Mouse (Mus musculus) forebrain, embryonic 12.5 days (tissue): Measurements from ENCODE around the gene Kirrel. TPM values are rescaled to one million over a fixed set of nuclear protein-coding genes. Genes with fewer than 3 reads are reported as not detected.

ENCODE experiments used
- ATAC-seq: fragments of 200-750 bp; cut with Nextera tagmentation; 2 replicates; pipeline ENCODE4 v1.8.0; 2017; ENCODE audit warnings: moderate TSS enrichment; ENCODE audit not compliant: low FRiP score
- H3K27ac ChIP-seq: fragments of 300-500 bp; sonication (generic); 2 replicates; pipeline ENCODE4 v1.5.1; 2016; ENCODE audit warnings: mild to moderate bottlenecking
- H3K27me3 ChIP-seq: fragments of 300-500 bp; sonication (generic); 2 replicates; pipeline ENCODE4 v1.6.1; 2016; ENCODE audit warnings: mild to moderate bottlenecking
- H3K36me3 ChIP-seq: fragments of 300-500 bp; sonication (generic); replicated peaks from 2 replicates; pipeline ENCODE4 v1.6.1; 2016; ENCODE audit warnings: mild to moderate bottlenecking
- H3K4me1 ChIP-seq: fragments of 300-500 bp; sonication (generic); 2 replicates; pipeline ENCODE4 v1.6.1; 2016
- H3K4me2 ChIP-seq: fragments of 300-500 bp; sonication (generic); 2 replicates; pipeline ENCODE4 v1.6.1; 2016; ENCODE audit warnings: mild to moderate bottlenecking, moderate library complexity
- H3K4me3 ChIP-seq: fragments of 300-500 bp; sonication (generic); replicated peaks from 2 replicates; pipeline ENCODE4 v1.5.1; 2016; ENCODE audit warnings: mild to moderate bottlenecking
- H3K9ac ChIP-seq: fragments of 300-500 bp; sonication (generic); 2 replicates; pipeline ENCODE4 v1.6.1; 2016; ENCODE audit warnings: mild to moderate bottlenecking
- H3K9me3 ChIP-seq: fragments of 300-500 bp; sonication (generic); 2 replicates; pipeline ENCODE4 v1.6.1; 2016
- WGBS: fragments of 180-500 bp; shearing (Covaris S2); methylation state at CpG from one replicate; pipeline ENCODE4 v1.1.7; 2016; 5-methylcytosine and 5-hydroxymethylcytosine counted together
- polyA plus RNA-seq: library from polyadenylated mRNA; unstranded; fragments of >200 nt; fragmentation: Nextera tagmentation; extraction: Ambion mirVana; gene quantifications from 2 replicates; pipeline ENCODE4 v1.2.1, GENCODE M21; 2016

Gene Kirrel
- polyA plus RNA-seq, 1 experiment from 2014 or later: 12.9 TPM

- H3K36me3 ChIP-seq: peaks cover 7% of the 10 kb centered on the region
- H3K9ac ChIP-seq: peak overlapping the region; percentile 42
- peak overlapping the region; percentile 36 for H3K4me2 ChIP-seq
- H3K4me1 ChIP-seq: peaks cover 65% of the 10 kb centered on the region
- H3K9me3 ChIP-seq: 0 out of 2 replicates have a peak, but pooled peaks cover 3% of the 10 kb centered on the region
- H3K27me3 ChIP-seq: no peaks in the 10 kb centered on the region
- ATAC-seq: peak; percentile 56; the same call in 1 of the 2 replicates
- under 1% methylated on average over 16 of the region's 16 CpGs for WGBS
- no peak overlapping the region; the same call in 1 of the 2 replicates for H3K4me3 ChIP-seq
- H3K27ac ChIP-seq: peak overlapping the region; percentile 93
Measured at GRCm38 (mm10) chr3:87150689-87151244, 23.8 kb downstream of the Kirrel start.

DNA sequence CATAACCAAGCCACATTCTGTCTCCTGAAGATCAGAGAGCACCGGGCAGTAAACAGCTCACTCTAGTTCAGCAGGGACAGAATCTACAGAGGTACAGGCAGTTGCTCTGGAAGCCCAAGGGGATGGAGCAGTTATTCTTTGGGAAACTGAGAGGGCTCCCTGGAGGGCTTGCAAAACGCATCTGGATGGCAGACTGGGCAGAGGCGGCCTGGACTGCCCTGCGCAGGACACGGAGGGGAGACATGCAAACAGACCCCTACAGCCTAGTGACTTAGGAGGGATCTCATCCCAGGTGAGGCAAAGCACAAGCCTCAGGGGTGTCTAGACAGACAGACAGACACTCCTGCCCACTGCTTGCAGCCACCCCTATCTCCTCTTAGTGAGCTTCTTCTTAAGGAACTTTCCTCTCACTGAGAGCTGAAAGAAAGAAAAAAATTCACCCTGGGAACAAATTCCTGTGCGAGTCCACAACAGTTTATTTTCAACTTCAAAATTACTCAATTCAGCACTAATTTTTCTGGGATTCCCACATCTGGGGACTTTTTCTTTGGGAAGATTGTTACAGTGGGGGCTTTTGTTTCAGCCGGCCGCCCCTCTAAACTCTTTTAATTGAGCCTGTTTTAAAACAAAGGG lies 24.4 kb downstream of the Kirrel start:
- ATAC-seq: peak; percentile 30; the same call in 1 of the 2 replicates
- Histone ChIP-seq H3K36me3 (peaks cover 9% of the 10 kb centered on the region), H3K9ac (peak overlapping the region; percentile 42), H3K4me3 (no peak overlapping the region), H3K27ac (peak overlapping the region; percentile 93), H3K27me3 (no peaks in the 10 kb centered on the region), H3K4me1 (peaks cover 65% of the 10 kb centered on the region), H3K9me3 (0 out of 2 replicates have a peak, but pooled peaks cover 3% of the 10 kb centered on the region), H3K4me2 (peak overlapping the region; percentile 36; the same call in 1 of the 2 replicates)
- 4% methylated on average over 8 of the region's 8 CpGs for WGBS

GRCm38 (mm10) chr3:87149425-87149824 lies 25.1 kb downstream of the Kirrel start:
- Histone ChIP-seq H3K36me3 (peaks cover 9% of the 10 kb centered on the region), H3K4me1 (peaks cover 65% of the 10 kb centered on the region), H3K9ac (no peak overlapping the region), H3K4me2 (no peak overlapping the region), H3K27ac (no peak overlapping the region; the same call in 1 of the 2 replicates), H3K4me3 (no peak overlapping the region), H3K27me3 (no peaks in the 10 kb centered on the region), H3K9me3 (0 out of 2 replicates have a peak, but pooled peaks cover 3% of the 10 kb centered on the region)
- no peak for ATAC-seq
- WGBS: 68% methylated on average over 10 of the region's 10 CpGs

DNA sequence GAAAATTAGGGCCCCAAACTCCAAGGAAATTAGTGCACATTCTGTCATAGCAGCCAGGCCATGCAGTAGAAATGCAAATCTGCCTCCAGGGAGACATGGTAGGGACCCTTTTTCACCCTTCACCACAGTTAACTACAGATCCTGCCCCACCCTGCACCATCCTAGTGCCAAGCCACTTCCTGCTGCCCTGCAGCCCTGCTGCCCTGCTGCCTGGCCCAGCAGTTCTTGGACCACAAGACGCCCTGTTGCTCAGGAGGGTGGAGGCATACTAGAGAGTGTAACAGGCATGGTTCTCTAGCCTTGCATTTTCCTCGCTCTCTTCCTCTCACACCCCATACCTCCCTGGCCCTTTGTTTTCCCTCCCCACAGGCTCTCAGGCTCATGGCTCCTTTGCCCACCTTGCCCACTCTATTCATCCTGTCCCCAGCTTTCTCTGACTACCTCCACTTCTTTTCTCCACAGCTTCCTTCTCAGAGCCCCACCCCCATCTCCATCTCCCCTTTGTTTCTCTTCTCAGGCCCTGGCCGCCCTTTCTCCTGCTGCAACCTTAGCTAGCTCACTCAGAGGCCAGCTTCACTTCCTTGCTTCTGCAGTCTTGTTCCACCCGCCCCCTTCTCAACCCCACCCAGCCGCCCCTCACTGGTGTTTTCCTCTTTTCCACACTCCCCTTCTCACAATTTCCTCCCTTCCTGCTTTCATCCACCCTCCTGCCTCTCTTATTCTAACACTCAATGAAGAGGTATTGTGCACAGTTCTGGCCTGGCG lies 29.9 kb downstream of the Kirrel start:
- peak overlapping the region; percentile 43 for H3K27ac ChIP-seq
- H3K27me3 ChIP-seq: no peaks in the 10 kb centered on the region
- peaks cover 36% of the 10 kb centered on the region for H3K4me1 ChIP-seq
- H3K4me3 ChIP-seq: no peak overlapping the region
- no peak for ATAC-seq
- H3K36me3 ChIP-seq: peaks cover 9% of the 10 kb centered on the region
- no peak overlapping the region for H3K9ac ChIP-seq
- 24% methylated on average over 6 of the region's 6 CpGs for WGBS
- H3K9me3 ChIP-seq: 0 out of 2 replicates have a peak, but pooled peaks cover 3% of the 10 kb centered on the region
- H3K4me2 ChIP-seq: no peak overlapping the region

DNA sequence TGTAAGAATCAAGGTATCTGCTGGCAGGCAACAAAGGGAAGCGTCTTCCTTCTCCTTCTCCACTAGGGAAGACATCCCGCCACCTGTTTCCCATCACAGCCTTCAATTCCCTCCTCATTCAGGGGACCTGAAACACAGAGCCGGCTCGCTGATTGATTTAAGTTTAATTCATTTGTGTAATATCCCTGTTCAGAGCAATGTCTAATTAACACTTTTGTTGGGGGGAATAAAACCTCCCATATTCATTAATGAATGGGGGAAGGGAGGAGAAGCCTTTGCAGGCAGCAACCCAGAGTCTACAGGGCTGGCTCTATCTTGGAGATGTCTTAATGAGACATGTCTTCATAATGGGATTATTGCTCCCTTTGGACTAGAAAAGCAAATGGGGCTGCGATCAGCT lies 34.3 kb downstream of the Kirrel start:
- H3K27me3 ChIP-seq: no peaks in the 10 kb centered on the region
- no peaks in the 10 kb centered on the region for H3K9me3 ChIP-seq
- H3K4me2 ChIP-seq: no peak overlapping the region
- no peak overlapping the region for H3K9ac ChIP-seq
- peak overlapping the region; percentile 3; the same call in 1 of the 2 replicates for H3K27ac ChIP-seq
- ATAC-seq: peak; percentile 57; the same call in 1 of the 2 replicates
- WGBS: 47% methylated on average over 5 of the region's 5 CpGs
- no peak overlapping the region for H3K4me3 ChIP-seq
- H3K4me1 ChIP-seq: peaks cover 31% of the 10 kb centered on the region
- H3K36me3 ChIP-seq: peaks cover 27% of the 10 kb centered on the region; the same call in 1 of the 2 replicates

DNA sequence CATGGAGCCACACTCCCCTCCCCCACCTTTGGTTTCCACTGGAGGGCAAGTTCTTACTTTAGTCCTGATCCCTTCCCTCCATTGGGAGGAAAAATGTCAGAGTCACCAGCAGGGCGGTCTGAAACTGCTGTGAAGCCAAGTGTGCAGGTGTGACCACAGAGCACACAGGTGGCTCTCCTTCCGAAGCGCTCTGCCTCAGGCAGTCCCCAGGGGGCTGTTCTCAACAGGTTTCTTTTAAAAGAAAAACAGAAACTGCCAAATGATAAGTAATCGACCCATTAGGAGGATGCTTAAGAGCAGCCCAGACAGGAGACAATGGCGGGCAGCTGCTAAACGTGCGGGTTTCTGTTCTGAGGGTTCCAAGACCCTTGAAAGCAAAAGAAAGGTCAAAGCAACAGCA lies 37.8 kb downstream of the Kirrel start:
- H3K27ac ChIP-seq: no peak overlapping the region
- H3K36me3 ChIP-seq: peaks cover 32% of the 10 kb centered on the region
- no peak overlapping the region for H3K4me2 ChIP-seq
- WGBS: 41% methylated on average over 7 of the region's 7 CpGs
- ATAC-seq: no peak
- H3K4me3 ChIP-seq: no peak overlapping the region
- H3K9ac ChIP-seq: no peak overlapping the region
- H3K9me3 ChIP-seq: no peaks in the 10 kb centered on the region
- peaks cover 24% of the 10 kb centered on the region for H3K4me1 ChIP-seq
- no peaks in the 10 kb centered on the region for H3K27me3 ChIP-seq

- H3K4me1 ChIP-seq: peaks cover 25% of the 10 kb centered on the region
- no peaks in the 10 kb centered on the region for H3K9me3 ChIP-seq
Measured at GRCm38 (mm10) chr3:87134951-87135350, 39.6 kb downstream of the Kirrel start.

DNA sequence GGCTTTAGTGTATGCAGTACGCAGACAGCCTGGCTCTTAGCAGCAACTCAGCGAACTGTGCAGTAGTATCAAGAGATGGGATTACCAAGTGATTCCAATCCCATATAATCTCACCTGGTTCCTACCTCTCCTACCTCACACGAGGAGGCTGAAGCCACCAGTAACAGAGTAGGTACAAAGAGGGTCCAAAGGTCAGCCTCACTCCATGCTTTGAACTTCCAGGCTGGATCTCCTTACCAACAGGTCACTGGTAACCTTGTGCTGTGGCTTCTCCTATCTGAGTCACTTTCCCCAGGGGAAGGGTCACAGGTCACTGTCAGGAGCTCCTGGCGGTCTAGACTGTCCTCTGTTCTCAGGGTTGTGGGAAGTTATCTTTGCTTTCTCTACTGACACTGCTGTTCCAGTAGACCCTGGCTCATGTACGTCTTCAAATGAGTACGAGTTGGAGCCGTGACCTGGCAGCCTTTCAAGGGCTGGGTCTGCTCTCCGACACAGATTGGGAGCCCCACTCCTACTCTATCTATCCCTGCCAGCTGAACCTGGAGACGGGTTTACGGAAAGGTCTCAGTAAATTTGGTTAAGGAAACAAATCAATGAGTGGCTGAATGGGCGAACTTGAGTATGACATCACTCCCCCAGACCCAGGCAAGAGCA lies 42.7 kb downstream of the Kirrel start:
- Histone ChIP-seq H3K4me3 (no peak overlapping the region), H3K9me3 (no peaks in the 10 kb centered on the region), H3K27ac (peak overlapping the region; percentile 63; the same call in 1 of the 2 replicates), H3K36me3 (peaks cover 28% of the 10 kb centered on the region), H3K4me1 (peaks cover 25% of the 10 kb centered on the region), H3K27me3 (no peaks in the 10 kb centered on the region), H3K4me2 (no peak overlapping the region), H3K9ac (no peak overlapping the region)
- 77% methylated on average over 11 of the region's 11 CpGs for WGBS
- no peak for ATAC-seq

More at GRCm38 (mm10) chr3:87134951-87135350, 39.6 kb downstream of the Kirrel start:
- Histone ChIP-seq H3K36me3 (peaks cover 36% of the 10 kb centered on the region), H3K27ac (no peak overlapping the region), H3K4me2 (no peak overlapping the region), H3K9ac (no peak overlapping the region), H3K27me3 (no peaks in the 10 kb centered on the region), H3K4me3 (no peak overlapping the region)
- ATAC-seq: no peak

DNA sequence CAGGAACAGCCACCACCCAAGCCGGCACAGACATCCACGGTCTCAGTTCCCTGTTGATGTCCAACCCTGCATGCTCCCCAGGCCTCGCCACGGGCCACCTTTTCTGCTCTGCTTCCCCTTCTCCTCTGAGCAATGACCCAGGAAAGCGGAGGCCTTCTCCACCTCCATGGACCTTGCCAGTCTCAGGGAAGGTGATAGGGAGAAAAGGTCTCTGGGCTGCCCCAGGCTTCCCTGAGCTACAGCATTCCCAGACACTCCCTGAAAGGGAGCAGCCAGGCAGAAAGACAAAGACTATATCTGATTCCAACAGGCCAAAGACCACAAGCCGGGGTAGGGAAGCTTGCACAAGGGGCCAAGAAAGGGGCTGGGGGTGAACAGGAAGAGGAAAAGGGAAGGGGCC lies 43.6 kb downstream of the Kirrel start:
- Histone ChIP-seq H3K9ac (no peak overlapping the region), H3K27ac (peak overlapping the region; percentile 63), H3K4me3 (no peak overlapping the region), H3K4me1 (peaks cover 26% of the 10 kb centered on the region), H3K9me3 (no peaks in the 10 kb centered on the region), H3K27me3 (no peaks in the 10 kb centered on the region), H3K36me3 (peaks cover 23% of the 10 kb centered on the region), H3K4me2 (0 out of 2 replicates have a peak overlapping the region, but pooled peaks have one; percentile 1)
- WGBS: 24% methylated on average over 6 of the region's 6 CpGs
- ATAC-seq: peak; percentile 39; the same call in 1 of the 2 replicates

GRCm38 (mm10) chr3:87123795-87124194 lies 50.8 kb downstream of the Kirrel start:
- 91% methylated on average over 6 of the region's 6 CpGs for WGBS

GRCm38 (mm10) chr3:87118214-87118613 lies 56.3 kb downstream of the Kirrel start:
- H3K4me1 ChIP-seq: peaks cover 7% of the 10 kb centered on the region; the same call in 1 of the 2 replicates
- H3K36me3 ChIP-seq: peaks cover 23% of the 10 kb centered on the region
- 84% methylated on average over 9 of the region's 9 CpGs for WGBS
- H3K4me2 ChIP-seq: no peak overlapping the region
- no peak overlapping the region for H3K27ac ChIP-seq
- H3K9ac ChIP-seq: no peak overlapping the region
- no peak overlapping the region for H3K4me3 ChIP-seq
- H3K9me3 ChIP-seq: no peaks in the 10 kb centered on the region
- no peaks in the 10 kb centered on the region for H3K27me3 ChIP-seq
- no peak for ATAC-seq

More at GRCm38 (mm10) chr3:87123795-87124194, 50.8 kb downstream of the Kirrel start:
- H3K4me1 ChIP-seq: peaks cover 5% of the 10 kb centered on the region; the same call in 1 of the 2 replicates
- no peak overlapping the region for H3K4me3 ChIP-seq
- no peak overlapping the region for H3K4me2 ChIP-seq
- no peak for ATAC-seq
- H3K9ac ChIP-seq: no peak overlapping the region
- no peaks in the 10 kb centered on the region for H3K9me3 ChIP-seq
- H3K27ac ChIP-seq: no peak overlapping the region
- no peaks in the 10 kb centered on the region for H3K27me3 ChIP-seq
- H3K36me3 ChIP-seq: peaks cover 40% of the 10 kb centered on the region

- WGBS: 88% methylated on average over 12 of the region's 12 CpGs
- Histone ChIP-seq H3K4me3 (no peak overlapping the region), H3K36me3 (peaks cover 23% of the 10 kb centered on the region), H3K9me3 (no peaks in the 10 kb centered on the region), H3K27me3 (no peaks in the 10 kb centered on the region), H3K4me2 (no peak overlapping the region), H3K9ac (no peak overlapping the region), H3K4me1 (peaks cover 7% of the 10 kb centered on the region; the same call in 1 of the 2 replicates), H3K27ac (no peak overlapping the region)
- ATAC-seq: no peak
Measured at GRCm38 (mm10) chr3:87117632-87118031, 56.9 kb downstream of the Kirrel start.
